13 mouse cellular contexts compared by ENCODE assay signal in genomic region chr3:107869097-107869496, GRCm38 (mm10). TPM values are rescaled to one million over a fixed set of nuclear protein-coding genes. Genes with fewer than 3 reads are reported as not detected.
DNase-seq lines count a peak whose midpoint lies in the region; ATAC-seq and TF ChIP-seq lines count a peak whose summit lies in the region.
"Had no signal": no experiment of that assay in that cellular context is flagged by ENCODE, and none has a peak within 500 bp of the region (broad histone marks: within the 10 kb centered on the region; RNA-seq: fewer than 3 reads in every experiment).

No protein-coding gene starts in this region.

- WGBS in hindbrain, embryonic 12.5 days, result 17% methylated on average over 7 of the region's 7 CpGs
- 12% methylated on average over 7 of the region's 7 CpGs for WGBS in midbrain, embryonic 12.5 days

- DNase-seq in layer of hippocampus, adult 8-10 months (ENCODE audit: low spot score in 2 of 2), result peak; percentile 44 to 56
- no peak for DNase-seq in layer of hippocampus, adult 11-12 months (ENCODE audit: low spot score)
- peak; percentile 79 for DNase-seq in brain, embryonic 14.5 days (ENCODE audit: low read depth)
- DNase-seq in cerebellum, adult 9-10 months, result no peak
- DNase-seq in lung, postnatal 10 days, result no peak
- DNase-seq in spleen, adult 18-20 months, result no peak
- DNase-seq: cerebellum, adult 11 months; liver had no signal

- H3K9ac ChIP-seq in hindbrain, embryonic 12.5 days, result 0 out of 2 replicates have a peak overlapping the region, but pooled peaks have one; percentile 19
- H3K9ac ChIP-seq in midbrain, embryonic 12.5 days (replicated peaks), result no peak overlapping the region

- TF ChIP-seq CTCF in brain, embryonic 14.5 days (IDR thresholded peaks at IDR 0.05; ENCODE audit: borderline replicate concordance, extremely low read depth, insufficient read depth, insufficient read length), result no peak

- H3K9me3 ChIP-seq in hindbrain, embryonic 12.5 days (replicated peaks), result no peaks in the 10 kb centered on the region
- no peaks in the 10 kb centered on the region for H3K9me3 ChIP-seq in midbrain, embryonic 12.5 days

- no peaks in the 10 kb centered on the region; the same call in 1 of the 2 replicates for H3K27me3 ChIP-seq in hindbrain, embryonic 12.5 days
- peaks cover 10% of the 10 kb centered on the region; the same call in 1 of the 2 replicates for H3K27me3 ChIP-seq in midbrain, embryonic 12.5 days

- H3K4me3 ChIP-seq in hindbrain, embryonic 12.5 days, result no peak overlapping the region
- no peak overlapping the region for H3K4me3 ChIP-seq in midbrain, embryonic 12.5 days
- H3K4me3 ChIP-seq: erythroblast, embryonic 14.5 days had no signal

- no peaks in the 10 kb centered on the region for H3K36me3 ChIP-seq in hindbrain, embryonic 12.5 days
- H3K36me3 ChIP-seq in midbrain, embryonic 12.5 days, result no peaks in the 10 kb centered on the region

- peak; percentile 57 for ATAC-seq in hindbrain, embryonic 12.5 days (ENCODE audit: low FRiP score)
- peak; percentile 75 for ATAC-seq in midbrain, embryonic 12.5 days (ENCODE audit: low FRiP score, low read depth)
- ATAC-seq: CD4-positive, CD25-positive, alpha-beta regulatory T cell, adult 4 months had no signal

- peaks cover 15% of the 10 kb centered on the region for H3K4me1 ChIP-seq in hindbrain, embryonic 12.5 days
- H3K4me1 ChIP-seq in midbrain, embryonic 12.5 days, result peaks cover 15% of the 10 kb centered on the region

- H3K4me2 ChIP-seq in hindbrain, embryonic 12.5 days (replicated peaks), result no peak overlapping the region
- H3K4me2 ChIP-seq in midbrain, embryonic 12.5 days (replicated peaks), result no peak overlapping the region

- no peak for TF ChIP-seq POLR2A in brain, embryonic 14.5 days (IDR thresholded peaks at IDR 0.05; ENCODE audit: borderline replicate concordance, extremely low read depth, insufficient read depth, insufficient read length, poor library complexity, severe bottlenecking)

- peak overlapping the region; percentile 64; the same call in 1 of the 2 replicates for H3K27ac ChIP-seq in hindbrain, embryonic 12.5 days
- peak overlapping the region; percentile 65 for H3K27ac ChIP-seq in midbrain, embryonic 12.5 days (replicated peaks)

RNA-seq across cellular contexts. Expression of gene Eps8l3, which starts 7.9 kb away (rescaled TPM):
- not detected for total RNA-seq in layer of hippocampus, adult 8-10 months (2022)
- polyA plus RNA-seq in brain, embryonic 14.5 days (2012; rRNA removed), result not detected in 2 replicates
- polyA plus RNA-seq in hindbrain, embryonic 12.5 days (2016; fragmentation: Nextera tagmentation; extraction: Ambion mirVana), result not detected in 2 replicates
- not detected in 2 replicates for polyA plus RNA-seq in midbrain, embryonic 12.5 days (2016; fragmentation: Nextera tagmentation; extraction: Ambion mirVana)
- total RNA-seq: heart, adult 18-20 months had no signal
- polyA plus RNA-seq: CD4-positive, CD25-positive, alpha-beta regulatory T cell, adult 4 months; erythroblast, embryonic 14.5 days had no signal

RNA-seq across cellular contexts. Expression of gene Gstm5, which starts 26.5 kb away (rescaled TPM):
- 100 to 1,000 TPM; 226 to 282 (median 255) TPM for total RNA-seq in layer of hippocampus, adult 8-10 months (2022)
- 145 and 147 TPM in 2 replicates for polyA plus RNA-seq in brain, embryonic 14.5 days (2012; rRNA removed)
- 203 and 230 TPM in 2 replicates for polyA plus RNA-seq in hindbrain, embryonic 12.5 days (2016; fragmentation: Nextera tagmentation; extraction: Ambion mirVana)
- 219 and 231 TPM in 2 replicates for polyA plus RNA-seq in midbrain, embryonic 12.5 days (2016; fragmentation: Nextera tagmentation; extraction: Ambion mirVana)

Comparison
In these comparisons a context has a peak if more than half of its experiments do, and no peak if none do; other contexts are left out.
1. DNase-seq: peak in layer of hippocampus, adult 8-10 months (2 of 2) and brain, embryonic 14.5 days (single experiment); none in layer of hippocampus, adult 11-12 months (single experiment), cerebellum, adult 9-10 months (single experiment), lung, postnatal 10 days (single experiment) and spleen, adult 18-20 months (0 of 2).